Mouse (Mus musculus) central nervous system, embryonic 11.5 days (tissue): ENCODE results near the gene Lbp. TPM values are rescaled to one million over a fixed set of nuclear protein-coding genes. Genes with fewer than 3 reads are reported as not detected.

Experiments
- polyA plus RNA-seq: library from polyadenylated mRNA; depleted of rRNA; stranded (reverse); fragments of >200 nt; gene quantifications from 2 replicates; pipeline ENCODE4 v1.2.3, GENCODE M21; 2012; rRNA removed

Gene Lbp
- 2.1 and 3.4 TPM in 2 replicates for polyA plus RNA-seq

DNA sequence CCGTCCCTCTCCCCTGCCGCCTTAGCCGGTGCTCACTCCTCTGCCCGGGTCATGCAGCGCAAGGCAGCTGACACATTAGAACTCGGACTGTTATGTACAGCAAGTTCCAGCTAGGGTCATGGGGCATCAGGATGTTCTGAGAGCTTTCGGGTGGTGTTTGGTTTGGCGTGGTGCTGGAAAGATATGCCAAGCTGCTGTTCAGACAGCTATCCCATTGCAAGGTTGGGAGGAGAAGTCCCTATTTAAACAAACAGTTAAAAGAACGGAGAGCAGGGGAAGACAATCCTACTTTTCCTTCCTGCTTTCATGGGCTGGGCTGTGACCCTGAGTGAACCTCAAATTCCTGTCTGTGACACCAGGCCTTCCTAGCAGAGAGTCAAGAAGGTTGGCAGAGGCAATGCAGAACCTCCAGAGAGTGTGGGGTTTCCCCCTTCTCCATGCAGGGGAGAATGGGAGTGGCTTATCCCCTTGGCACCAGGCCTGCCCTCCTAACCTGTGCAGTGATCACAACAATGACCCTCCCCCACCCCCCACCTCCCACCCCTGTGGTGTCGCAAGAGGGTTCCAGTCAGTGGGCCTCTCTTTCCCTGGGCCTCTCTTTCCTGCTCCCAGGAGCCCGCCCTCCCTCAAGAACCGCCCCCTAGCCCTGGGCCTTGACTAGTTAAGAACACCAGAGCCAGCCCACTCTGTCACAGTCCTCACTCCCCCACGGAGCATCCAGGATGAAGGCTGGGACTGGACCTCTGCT is at the start of gene Lbp:
TSS of gene Lbp (plus strand) at position 546 of the 748 bp plus-strand sequence.

DNA sequence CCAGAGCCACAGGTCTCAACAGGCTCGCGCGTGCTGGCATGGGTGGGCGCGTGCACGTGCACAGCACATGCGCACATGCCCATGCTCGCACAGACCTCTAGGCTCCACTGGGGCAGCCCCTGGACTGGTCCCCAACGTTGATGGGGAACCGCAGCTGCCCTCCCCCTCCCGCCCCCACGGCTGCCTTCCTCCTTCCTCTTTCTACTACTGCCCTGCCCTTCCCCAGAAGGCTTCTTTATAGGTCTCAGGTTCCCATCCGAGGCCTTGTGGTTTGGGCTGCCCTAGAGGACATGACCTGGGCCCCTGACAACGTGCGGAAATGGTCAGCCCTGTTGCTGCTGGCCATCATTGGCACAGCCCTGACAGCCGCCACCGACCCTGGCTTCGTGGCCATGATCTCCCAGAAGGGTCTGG is 48.3 kb upstream of the Lbp start, which contains the start of gene Bpi:
TSS of gene Bpi (plus strand) at position 90 of the 414 bp plus-strand sequence.

DNA sequence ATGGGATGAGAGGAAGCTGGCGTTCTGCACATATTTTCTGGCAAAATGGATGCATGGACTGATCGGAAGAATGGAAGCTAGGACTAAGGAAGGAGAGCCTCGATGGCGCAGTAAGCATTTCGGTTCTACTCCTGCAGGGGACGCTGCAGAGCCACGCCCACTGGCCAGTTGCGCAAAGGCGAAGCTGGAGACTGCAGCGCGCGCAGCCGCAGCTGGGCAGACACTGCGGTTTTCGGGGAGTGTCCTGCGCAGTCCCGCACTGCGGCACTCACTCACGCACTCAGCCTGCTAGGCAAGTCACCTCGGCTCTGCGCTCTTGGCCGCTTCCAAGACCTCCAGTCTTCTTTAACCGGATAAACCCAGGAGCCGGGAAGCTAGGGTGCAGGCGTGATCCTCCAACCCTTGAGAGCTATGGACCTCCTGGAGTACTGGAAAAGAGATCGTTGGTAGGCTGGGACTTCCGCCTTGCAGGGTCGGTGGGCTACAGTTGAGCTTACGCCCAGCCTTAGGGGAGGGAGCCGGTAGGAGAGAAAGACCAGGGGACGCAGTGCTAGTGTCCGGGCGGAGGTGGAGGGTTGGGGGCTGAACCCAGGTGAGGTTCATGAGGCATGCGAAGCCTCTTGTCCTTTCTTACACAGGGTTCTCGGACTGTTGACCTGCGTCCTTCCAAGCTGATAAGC is 69.3 kb downstream of the Lbp start, which contains the start of gene Snhg11:
TSS of gene Snhg11 (plus strand) at position 196 of the 680 bp plus-strand sequence.

Other genes starting within 250 kb of the Lbp start
- 12.1 and 12.4 TPM in 2 replicates for gene Tgm2, start 160.1 kb upstream of the Lbp start, polyA plus RNA-seq
- 3.2 and 5.0 TPM in 2 replicates for gene D630003M21Rik, start 77.3 kb upstream of the Lbp start, polyA plus RNA-seq
- 0.04 TPM in 1 of 2 replicates, not detected in the other for gene Bpi, start 48.4 kb upstream of the Lbp start, polyA plus RNA-seq
- 82.1 and 92.2 TPM in 2 replicates for gene Snhg11, start 69.1 kb downstream of the Lbp start, polyA plus RNA-seq
- 17.5 and 24.4 TPM in 2 replicates for gene Ralgapb, start 103.4 kb downstream of the Lbp start, polyA plus RNA-seq
- 0.13 TPM in 1 of 2 replicates, not detected in the other for gene Adig, start 196.1 kb downstream of the Lbp start, polyA plus RNA-seq
- 0.31 and 0.40 TPM in 2 replicates for gene Arhgap40, start 206.3 kb downstream of the Lbp start, polyA plus RNA-seq